Comparison of ENCODE assay signal across 1 mouse cellular context in the genomic region with DNA sequence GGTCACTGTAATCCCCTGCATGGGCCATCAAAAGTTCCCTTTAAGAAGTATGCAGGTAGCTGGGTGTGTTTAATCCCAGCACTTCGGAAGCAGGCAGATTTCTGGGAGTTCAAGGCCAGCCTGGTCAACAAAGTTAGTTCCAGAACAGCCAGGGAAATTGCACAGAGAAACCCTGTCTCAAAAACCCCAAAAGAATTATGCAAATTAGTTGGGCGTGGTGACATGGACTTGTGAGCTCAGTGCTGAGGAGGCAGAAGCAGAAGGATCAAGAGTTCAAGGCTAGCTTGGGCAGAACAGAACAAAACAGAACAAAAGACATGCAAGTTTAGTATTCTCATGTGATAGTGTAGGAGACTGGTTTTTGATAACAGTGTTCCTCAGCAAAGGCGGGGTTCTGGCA.
TF ChIP-seq lines count a peak whose summit lies in the region.

No protein-coding gene starts in this region.

TF ChIP-seq in ES-E14, 5 proteins besides CTCF, POLR2A, EP300 and RAD21 (continued from another document):
- TF ChIP-seq MAFK (IDR thresholded peaks at IDR 0.05; ENCODE audit: insufficient read depth, low read depth, low read length) (0 out of 2 replicates have a peak, but pooled peaks have one; percentile 8), ZNF384 (IDR thresholded peaks at IDR 0.05; ENCODE audit: low read depth, low read length) (no peak), CHD2 (IDR thresholded peaks at IDR 0.05; ENCODE audit: low read depth, low read length) (no peak)
